Mouse (Mus musculus) MEL (cell line): ENCODE results near the gene Myl6b. TPM values are rescaled to one million over a fixed set of nuclear protein-coding genes. Genes with fewer than 3 reads are reported as not detected.

ENCODE experiments used
- DNase-seq: peaks from one replicate; pipeline ENCODE4 v3.0.0; 2011; ENCODE audit warnings: low read depth, low spot score
- H3K27ac ChIP-seq: 2 replicates; pipeline ENCODE4 v1.5.1; 2012; ENCODE audit warnings: low read depth, mild to moderate bottlenecking, control low read depth, low read length, moderate library complexity; ENCODE audit not compliant: control insufficient read depth
- H3K27me3 ChIP-seq, 2 experiments: fragments of 150-350 bp in 1 of 2; sonication (generic) in 1 of 2; 2 replicates each; pipeline ENCODE4 v1.6.1; 2012; ENCODE audit warnings: low read length in 2 of 2, mild to moderate bottlenecking in 2 of 2, improper control_type of control experiment in 1 of 2, moderate library complexity in 1 of 2; ENCODE audit not compliant: insufficient read depth in 2 of 2, control insufficient read depth in 1 of 2
- H3K36me3 ChIP-seq, 2 experiments: 2 replicates each; pipeline ENCODE4 v1.6.1; 2012 to 2014; ENCODE audit warnings: low read length in 2 of 2, improper control_type of control experiment in 1 of 2, inconsistent platforms in 1 of 2, mild to moderate bottlenecking in 1 of 2; ENCODE audit not compliant: insufficient read depth in 2 of 2, control insufficient read depth in 1 of 2
- H3K4me1 ChIP-seq, 2 experiments: fragments of 150-350 bp in 1 of 2; sonication (generic) in 1 of 2; 2 replicates each; pipeline ENCODE4 v1.6.1; 2012; ENCODE audit warnings: low read length in 2 of 2, improper control_type of control experiment in 1 of 2, mild to moderate bottlenecking in 1 of 2; ENCODE audit not compliant: insufficient read depth in 2 of 2, control insufficient read depth in 1 of 2
- H3K4me3 ChIP-seq, 2 experiments: fragments of 150-350 bp in 1 of 2; sonication (generic) in 1 of 2; 2 replicates each; pipeline ENCODE4 v1.5.1; 2012; ENCODE audit warnings: low read depth in 2 of 2, low read length in 2 of 2, mild to moderate bottlenecking in 2 of 2, moderate library complexity in 2 of 2, control low read depth in 1 of 2, improper control_type of control experiment in 1 of 2; ENCODE audit not compliant: control insufficient read depth in 1 of 2, insufficient read depth in 1 of 2
- H3K79me2 ChIP-seq: 2 replicates; pipeline ENCODE4 v1.6.1; 2012; ENCODE audit warnings: mild to moderate bottlenecking, low read length, moderate library complexity; ENCODE audit not compliant: control insufficient read depth, poor library complexity, insufficient read depth
- H3K9ac ChIP-seq: 2 replicates; pipeline ENCODE4 v1.6.1; 2012; ENCODE audit warnings: low read depth, mild to moderate bottlenecking, control low read depth, low read length, moderate library complexity; ENCODE audit not compliant: control insufficient read depth, poor library complexity, severe bottlenecking
- H3K9me3 ChIP-seq: fragments of 150-350 bp; sonication (generic); replicated peaks from 2 replicates; pipeline ENCODE4 v1.6.1; 2012; ENCODE audit warnings: mild to moderate bottlenecking, low read length, improper control_type of control experiment, moderate library complexity; ENCODE audit not compliant: insufficient read depth
- CHD1 ChIP-seq: IDR thresholded peaks from 2 replicates; pipeline ENCODE4 v1.6.1; 2012; ENCODE audit warnings: low read depth, mild to moderate bottlenecking, inconsistent platforms, low read length, improper control_type of control experiment
- CHD2 ChIP-seq: IDR thresholded peaks from 2 replicates; pipeline ENCODE4 v1.6.1; 2011; ENCODE audit warnings: low read length, improper control_type of control experiment
- CTCF ChIP-seq, 3 experiments: IDR thresholded peaks in 2 of 3; conservative IDR thresholded peaks in 1 of 3; 2 replicates each; pipeline ENCODE4 v1.5.1; 2011 to 2012; ENCODE audit warnings: low read length in 3 of 3, low read depth in 2 of 3, mild to moderate bottlenecking in 2 of 3, improper control_type of control experiment in 1 of 3, inconsistent platforms in 1 of 3, mixed read lengths in 1 of 3, moderate library complexity in 1 of 3; ENCODE audit not compliant: control insufficient read depth in 1 of 3, insufficient read depth in 1 of 3, poor library complexity in 1 of 3, severe bottlenecking in 1 of 3
- ELF1 ChIP-seq: IDR thresholded peaks from 2 replicates; pipeline ENCODE4 v1.6.1; 2014; ENCODE audit warnings: low read depth, mild to moderate bottlenecking, inconsistent platforms, low read length, improper control_type of control experiment, moderate library complexity
- ETS1 ChIP-seq: IDR thresholded peaks from 2 replicates; pipeline ENCODE4 v1.6.1; 2012; ENCODE audit warnings: low read depth, mild to moderate bottlenecking, inconsistent platforms, low read length, improper control_type of control experiment, moderate library complexity
- GATA1 ChIP-seq: IDR thresholded peaks from 2 replicates; pipeline ENCODE4 v1.6.1; 2011; ENCODE audit warnings: low read depth, low read length, improper control_type of control experiment
- JUND ChIP-seq: IDR thresholded peaks from 2 replicates; pipeline ENCODE4 v1.6.1; 2011; ENCODE audit warnings: low read depth, mild to moderate bottlenecking, improper control_type of control experiment, low read length
- KAT2A ChIP-seq: conservative IDR thresholded peaks from 2 replicates; pipeline ENCODE4 v1.6.1; 2012; ENCODE audit warnings: low read depth, low read length, improper control_type of control experiment, inconsistent platforms
- MAFK ChIP-seq: IDR thresholded peaks from 2 replicates; pipeline ENCODE4 v1.6.1; 2011; ENCODE audit warnings: low read depth, mild to moderate bottlenecking, low read length, improper control_type of control experiment, borderline replicate concordance
- MXI1 ChIP-seq: IDR thresholded peaks from 2 replicates; pipeline ENCODE4 v1.6.1; 2011; ENCODE audit warnings: mild to moderate bottlenecking, low read depth, low read length, improper control_type of control experiment
- SIN3A ChIP-seq: IDR thresholded peaks from 2 replicates; pipeline ENCODE4 v1.6.1; 2012; ENCODE audit warnings: low read length, improper control_type of control experiment, inconsistent platforms
- TBP ChIP-seq: IDR thresholded peaks from 2 replicates; pipeline ENCODE4 v1.8.0; 2011; ENCODE audit warnings: low read depth, low read length, improper control_type of control experiment
- UBTF ChIP-seq: IDR thresholded peaks from 2 replicates; pipeline ENCODE4 v1.6.1; 2012; ENCODE audit warnings: low read depth, mild to moderate bottlenecking, inconsistent platforms, low read length, improper control_type of control experiment, moderate library complexity, borderline replicate concordance; ENCODE audit not compliant: insufficient read depth
- USF2 ChIP-seq, 2 experiments: IDR thresholded peaks; 2 replicates each; pipeline ENCODE4 v1.6.1; 2011 to 2012; ENCODE audit warnings: improper control_type of control experiment in 2 of 2, low read length in 2 of 2, borderline replicate concordance in 1 of 2, inconsistent platforms in 1 of 2, low read depth in 1 of 2, mild to moderate bottlenecking in 1 of 2; ENCODE audit not compliant: insufficient read depth in 1 of 2
- ZKSCAN1 ChIP-seq: IDR thresholded peaks from 2 replicates; pipeline ENCODE4 v1.6.1; 2012; ENCODE audit warnings: low read depth, mild to moderate bottlenecking, inconsistent platforms, low read length, improper control_type of control experiment, moderate library complexity
- polyA plus RNA-seq, 2 experiments: library from polyadenylated mRNA; stranded (reverse) in 1 of 2; unstranded in 1 of 2; fragments of >175 nt in 1 of 2; fragments of >200 nt in 1 of 2; gene quantifications; 2 replicates each; pipeline versions ENCODE4 v1.2.1 to v1.2.4; 2012; ENCODE audit warnings: low replicate concordance in 2 of 2, low read depth in 1 of 2; ENCODE audit not compliant: insufficient read length in 2 of 2, insufficient read depth in 1 of 2, missing spikeins in 1 of 2
- total RNA-seq: library from RNA; depleted of rRNA; stranded (reverse); fragments of 300-350 nt; gene quantifications from 2 replicates; pipeline ENCODE4 v1.2.3, GENCODE M21; 2012

Gene Myl6b
- total and polyA plus RNA-seq, 3 experiments = 1.8 to 18.8 TPM; not detected in 1

- H3K4me3 ChIP-seq = no peak overlapping the region
- H3K27ac ChIP-seq = no peak overlapping the region
- peaks cover 2 to 21% of the 10 kb centered on the region in 2 experiments for H3K36me3 ChIP-seq
- H3K9ac ChIP-seq = no peak overlapping the region
- DNase-seq = no peak
- no peaks in the 10 kb centered on the region for H3K27me3 ChIP-seq
- H3K9me3 ChIP-seq = no peaks in the 10 kb centered on the region
- H3K4me1 ChIP-seq = no peaks in the 10 kb centered on the region
- TF ChIP-seq TBP = no peak
- TF ChIP-seq ZKSCAN1 = no peak
- no peak for TF ChIP-seq GATA1
- TF ChIP-seq, all 39 proteins: peak for 0
- H3K79me2 ChIP-seq = peaks cover 2% of the 10 kb centered on the region; the same call in 1 of the 2 replicates
These were observed 12.1 kb downstream of the Myl6b start for GRCm38 (mm10) chr10:128486370-128486769.

GRCm38 (mm10) chr10:128474366-128474765, 24.1 kb downstream of the Myl6b start:
- TF ChIP-seq UBTF (no peak), CHD1 (no peak), JUND (no peak), CTCF (IDR thresholded peaks at IDR 0.05 in 2 of 3, conservative IDR thresholded peaks at IDR 0.05 in 1 of 3; ENCODE audit: control insufficient read depth in 1 of 3, insufficient read depth in 1 of 3, low read depth in 2 of 3, low read length in 3 of 3, poor library complexity in 1 of 3, severe bottlenecking in 1 of 3) (no peak), ETS1 (no peak), MAFK (no peak), CHD2 (no peak), MXI1 (no peak), ELF1 (no peak), KAT2A (no peak), USF2 (IDR thresholded peaks at IDR 0.05; ENCODE audit: borderline replicate concordance in 1 of 2, insufficient read depth in 1 of 2, low read depth in 1 of 2, low read length in 2 of 2) (no peak)
- TF ChIP-seq, all 39 proteins: peak for 0
- Histone ChIP-seq H3K9me3 (no peaks in the 10 kb centered on the region), H3K27ac (no peak overlapping the region), H3K9ac (no peak overlapping the region), H3K27me3 (no peaks in the 10 kb centered on the region), H3K79me2 (no peaks in the 10 kb centered on the region), H3K4me3 (no peak overlapping the region), H3K4me1 (no peaks in the 10 kb centered on the region), H3K36me3 (no peaks in the 10 kb centered on the region; a peak in 1 of 4 replicates)
- no peak for DNase-seq

- H3K4me1 ChIP-seq = peaks cover 5 to 12% of the 10 kb centered on the region in 2 experiments; a peak in 2 of 4 replicates
- peak overlapping the region; percentile 89 for H3K9ac ChIP-seq
- H3K36me3 ChIP-seq = peaks cover 7% of the 10 kb centered on the region in 2 experiments
- peak overlapping the region; percentile 95 for H3K27ac ChIP-seq
- TF ChIP-seq MXI1 = no peak
- 0 out of 2 replicates have a peak, but pooled peaks have one; percentile 47 for TF ChIP-seq SIN3A
- peak overlapping the region; percentile 97 to 98 for H3K4me3 ChIP-seq
- no peak for DNase-seq
- no peaks in the 10 kb centered on the region for H3K9me3 ChIP-seq
- no peaks in the 10 kb centered on the region for H3K27me3 ChIP-seq
- peaks cover 21% of the 10 kb centered on the region for H3K79me2 ChIP-seq
These were observed 38.2 kb downstream of the Myl6b start for GRCm38 (mm10) chr10:128460270-128460630.
